Mouse (Mus musculus): Measurements from ENCODE around the gene Clcn6.
A peak's percentile ranks its signal among the peaks of the same experiment; 100 is the strongest.

The Clcn6 gene

DNA sequence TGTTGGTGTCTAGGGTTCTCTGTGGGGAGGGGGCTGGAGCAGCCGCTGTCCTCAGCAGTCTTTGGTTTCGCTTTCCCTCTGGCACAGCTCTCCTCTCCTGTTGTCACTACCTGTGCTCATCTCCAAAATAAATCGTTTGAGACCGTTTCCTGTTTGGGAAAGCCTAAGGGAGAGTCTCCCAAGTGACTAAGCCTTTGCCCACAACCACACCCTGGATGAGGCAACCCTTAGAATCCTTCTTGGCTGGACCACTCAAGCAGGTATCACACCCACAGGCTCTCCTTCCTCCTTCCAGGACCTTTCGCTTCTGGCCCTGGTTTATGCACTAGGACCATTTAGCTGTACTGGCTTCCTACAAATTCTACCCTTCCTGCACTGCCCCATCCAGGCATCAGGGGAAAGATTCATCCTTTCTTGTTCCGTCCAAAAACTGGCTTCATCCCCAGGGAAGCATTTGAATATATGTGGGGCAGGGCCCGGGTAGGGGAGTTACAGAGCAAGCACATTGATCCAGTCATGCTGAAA, 45.0 kb downstream of the Clcn6 start:
- DNase-seq (ENCODE audit: extremely low spot score, low spot score), result no peak

DNA sequence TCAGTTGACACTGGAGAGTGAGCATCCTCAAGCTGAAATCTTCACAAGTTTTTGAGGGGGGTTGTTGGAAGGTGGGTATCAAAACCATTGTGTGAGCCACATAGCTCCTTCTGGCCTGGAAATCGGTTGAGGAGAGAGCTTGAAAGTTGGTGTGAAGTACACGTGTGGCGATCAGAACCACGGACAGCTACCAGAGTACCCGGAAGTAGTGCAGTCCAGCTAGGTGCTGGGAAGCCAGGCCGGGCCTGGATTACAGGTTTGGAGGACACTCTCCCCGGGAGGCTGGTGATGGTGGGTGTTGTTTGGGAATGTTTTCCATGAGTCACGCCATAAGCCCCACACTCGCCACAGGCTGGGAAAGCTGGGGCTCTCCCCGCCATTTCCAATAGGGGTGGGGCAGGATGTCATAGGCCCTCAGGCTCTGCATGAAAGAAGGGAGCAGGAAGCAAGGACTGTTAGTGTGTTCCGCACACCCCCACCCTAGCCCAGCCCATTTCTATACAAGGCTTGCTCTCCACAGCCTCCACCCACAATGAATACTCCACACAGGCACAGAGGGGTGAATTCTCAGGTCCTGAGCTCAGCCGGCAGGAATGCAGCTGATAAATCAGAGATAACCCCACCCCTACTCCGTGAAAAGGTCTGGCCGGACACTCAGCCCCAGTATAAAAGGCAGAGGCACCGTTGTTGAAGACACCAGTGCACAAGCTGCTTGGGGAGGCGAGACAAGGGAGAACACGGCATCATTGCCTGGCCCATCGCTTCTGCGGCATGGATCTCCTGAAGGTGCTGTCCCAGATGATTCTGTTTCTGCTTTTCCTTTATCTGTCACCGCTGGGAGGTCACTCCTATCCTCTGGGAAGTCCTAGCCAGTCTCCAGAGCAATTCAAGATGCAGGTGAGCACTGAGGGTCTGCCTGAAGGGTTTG, 53.2 kb downstream of the Clcn6 start, which contains the start of gene Nppb:
Nppb (plus strand) TSS at position 584 of the 928 bp plus-strand sequence.
- peak; percentile 40 for DNase-seq (ENCODE audit: extremely low spot score, low spot score)

DNA sequence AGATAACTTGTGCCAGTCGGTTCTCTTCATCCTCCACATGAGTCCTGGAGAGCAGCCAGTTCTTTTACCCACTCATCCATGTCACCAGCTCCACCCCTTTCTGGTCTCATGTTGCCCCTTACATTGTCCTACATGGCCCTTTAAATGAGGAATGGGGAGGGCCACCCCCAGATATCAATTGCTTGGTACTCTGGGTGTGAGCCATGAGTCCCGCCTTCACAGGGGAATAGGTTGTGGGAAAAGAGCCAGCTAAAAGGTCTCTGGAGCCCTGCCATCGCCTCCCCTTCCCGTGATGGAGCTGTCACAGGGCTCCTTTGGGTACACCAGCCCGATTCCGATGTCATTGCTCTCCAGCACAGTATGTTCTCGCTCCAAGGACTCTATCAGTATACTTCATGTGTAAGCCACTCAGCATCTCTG, 59.2 kb downstream of the Clcn6 start:
- DNase-seq (ENCODE audit: extremely low spot score, low spot score), result no peak

DNA sequence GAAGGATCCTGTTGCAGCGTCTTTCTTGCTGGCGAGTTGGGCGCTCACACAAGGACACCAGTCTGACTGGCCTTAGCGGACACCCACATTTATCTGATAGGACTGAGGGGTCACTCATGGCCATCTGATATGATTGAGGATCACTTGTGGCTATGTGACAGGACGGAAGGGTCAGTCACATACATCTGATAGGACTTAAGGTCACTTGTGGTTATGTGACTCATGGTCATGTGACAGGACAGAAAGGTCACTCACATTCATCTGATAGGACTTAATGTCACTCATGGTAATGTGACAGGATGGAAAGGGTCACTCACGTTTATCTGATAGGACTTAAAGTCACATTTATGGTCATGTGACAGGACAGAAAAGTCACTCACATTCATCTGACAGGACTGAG, 60.2 kb downstream of the Clcn6 start:
- no peak for DNase-seq (ENCODE audit: extremely low spot score, low spot score)

GRCm38 (mm10) chr4:147977726-147978125, 60.9 kb downstream of the Clcn6 start:
- no peak for DNase-seq (ENCODE audit: extremely low spot score, low spot score)

- DNase-seq (ENCODE audit: extremely low spot score, low spot score), result no peak
These were observed 62.4 kb downstream of the Clcn6 start for GRCm38 (mm10) chr4:147976237-147976636.

GRCm38 (mm10) chr4:147969337-147969736, 69.3 kb downstream of the Clcn6 start:
- no peak for DNase-seq (ENCODE audit: extremely low spot score, low spot score)

- no peak for DNase-seq (ENCODE audit: extremely low spot score, low spot score)
These were observed 69.8 kb downstream of the Clcn6 start for GRCm38 (mm10) chr4:147968816-147969215.

- DNase-seq (ENCODE audit: extremely low spot score, low spot score), result no peak
These were observed 72.9 kb downstream of the Clcn6 start for GRCm38 (mm10) chr4:147965712-147966111.

GRCm38 (mm10) chr4:147963623-147964022, 75.0 kb downstream of the Clcn6 start:
- DNase-seq (ENCODE audit: extremely low spot score, low spot score), result no peak

GRCm38 (mm10) chr4:147962781-147963180, 75.8 kb downstream of the Clcn6 start:
- DNase-seq (ENCODE audit: extremely low spot score, low spot score), result no peak

DNA sequence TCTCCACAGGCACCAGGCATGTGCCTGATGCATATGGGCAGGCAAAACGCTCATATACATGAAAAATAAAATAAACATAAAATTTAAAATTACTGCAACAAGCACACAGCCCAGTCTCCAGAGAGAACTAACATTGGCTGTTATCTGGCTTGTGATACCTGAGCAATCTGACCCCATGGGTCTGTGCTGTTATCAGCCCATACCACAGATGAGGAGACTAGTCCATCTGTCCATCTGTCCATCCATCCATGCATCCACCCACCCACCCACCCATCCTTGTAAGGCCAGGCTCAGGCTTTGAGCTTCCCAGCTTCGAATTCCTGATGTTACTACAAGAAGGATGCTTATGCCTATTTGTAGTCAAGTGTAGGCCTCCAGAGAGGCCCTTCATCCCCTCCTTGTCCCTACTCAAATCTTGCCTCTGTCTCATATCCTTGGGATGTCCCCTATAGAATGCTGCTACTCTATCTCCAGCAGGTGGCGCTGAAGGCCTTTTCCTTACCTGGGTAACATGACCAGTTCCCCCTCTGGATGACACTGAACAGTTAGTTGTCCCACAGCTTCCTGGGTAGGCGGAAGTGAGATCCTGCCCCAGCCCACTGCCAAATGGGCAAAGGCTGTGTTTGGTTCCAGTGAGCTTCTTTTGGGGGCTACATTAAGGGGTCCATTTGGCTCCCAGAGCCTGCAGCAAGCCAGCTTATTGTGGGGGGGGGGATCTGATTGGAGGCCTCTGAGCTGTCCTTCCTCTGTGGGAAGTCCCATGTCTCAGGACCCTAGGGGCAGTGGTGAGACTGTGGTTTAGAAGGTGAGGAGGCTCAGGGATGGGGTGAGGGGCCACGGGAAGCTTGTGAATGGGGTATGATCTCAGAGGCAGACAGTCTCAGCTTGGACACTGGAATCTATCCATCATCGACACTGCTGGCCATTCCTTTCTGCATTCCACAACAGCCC, 78.5 kb downstream of the Clcn6 start:
- peak; percentile 67 for DNase-seq (ENCODE audit: extremely low spot score, low spot score)

DNA sequence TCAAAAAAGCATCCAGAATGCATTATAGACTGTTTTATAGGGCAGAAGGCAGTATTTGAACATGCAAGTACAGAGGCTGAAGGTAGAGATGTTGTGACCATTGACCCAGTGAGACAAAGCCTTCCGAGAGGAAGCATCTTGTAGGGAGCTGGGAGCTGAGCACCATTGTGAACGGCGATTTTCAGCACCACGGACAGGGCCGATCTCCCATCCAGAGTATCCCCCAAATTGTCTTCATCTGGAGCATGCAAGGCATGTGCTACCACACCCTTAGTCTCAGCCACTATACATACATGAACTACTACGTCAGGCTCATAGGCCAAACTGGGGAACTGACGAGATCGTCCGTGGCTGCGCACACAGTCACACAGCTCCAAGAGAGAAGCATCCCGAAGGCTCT, 81.5 kb downstream of the Clcn6 start:
- DNase-seq (ENCODE audit: extremely low spot score, low spot score), result no peak
